Mouse (Mus musculus) testis, adult 2 months (tissue): ENCODE data around the gene Atp1b3.

Experiments used
- CTCF ChIP-seq: fragments of 200-500 bp; IDR thresholded peaks from 2 replicates; pipeline ENCODE4 v1.5.1; 2012; ENCODE audit warnings: low read depth, mild to moderate bottlenecking, inconsistent platforms, low read length, moderate library complexity; ENCODE audit not compliant: control insufficient read depth, insufficient read depth, insufficient replicate concordance
- POLR2A ChIP-seq: fragments of 200-500 bp; IDR thresholded peaks from 2 replicates; pipeline ENCODE4 v1.6.1; 2012; ENCODE audit warnings: low read depth, mild to moderate bottlenecking, inconsistent platforms, low read length, moderate library complexity; ENCODE audit not compliant: control insufficient read depth

DNA sequence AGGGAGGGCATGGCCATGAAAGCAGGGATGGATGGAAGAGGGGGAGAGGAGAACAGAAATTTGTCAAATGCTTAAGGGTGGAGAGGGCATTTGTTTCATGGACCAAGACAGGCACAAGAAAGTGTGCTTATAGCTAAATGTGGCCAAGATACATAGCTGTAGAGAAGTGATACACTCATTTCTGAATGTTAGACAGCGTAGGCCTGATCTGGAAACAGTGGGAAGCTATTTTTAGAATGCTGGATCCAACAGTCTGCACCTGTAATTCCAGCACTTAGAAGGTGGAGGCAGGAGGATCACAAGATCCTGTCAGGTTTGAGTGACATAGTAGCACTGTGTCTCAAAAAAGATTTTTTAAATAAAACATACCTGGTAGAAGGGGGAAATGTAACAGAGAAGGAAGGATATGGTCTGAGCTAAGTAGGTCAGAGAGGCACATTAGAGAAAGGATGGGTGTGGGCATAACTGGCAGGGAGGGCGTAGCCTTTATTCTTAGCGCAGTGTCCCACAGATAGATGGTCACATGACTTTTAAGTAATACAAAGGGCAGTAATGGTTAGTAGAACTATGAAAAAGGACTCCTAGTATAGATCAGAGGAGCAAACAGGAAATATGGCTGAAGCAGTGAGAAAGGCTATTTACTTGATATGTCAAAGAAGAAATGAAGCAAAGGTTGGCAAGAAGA lies 64.8 kb downstream of the Atp1b3 start:
- TF ChIP-seq POLR2A (no peak), CTCF (no peak)
